Mouse (Mus musculus) olfactory bulb, adult 2 months (tissue): ENCODE data around the gene Zfp62. TPM values are rescaled to one million over a fixed set of nuclear protein-coding genes. Genes with fewer than 3 reads are reported as not detected.

Source experiments
- H3K27ac ChIP-seq: fragments of 200-500 bp; 2 replicates; pipeline ENCODE4 v1.5.1; 2012; ENCODE audit warnings: low read depth, low read length; ENCODE audit not compliant: insufficient read depth
- H3K4me1 ChIP-seq: fragments of 200-500 bp; 2 replicates; pipeline ENCODE4 v1.6.1; 2012; ENCODE audit warnings: low read length; ENCODE audit not compliant: control insufficient read depth, insufficient read depth
- H3K4me3 ChIP-seq: fragments of 200-500 bp; 2 replicates; pipeline ENCODE4 v1.5.1; 2012; ENCODE audit warnings: mild to moderate bottlenecking, low read depth, low read length, moderate library complexity; ENCODE audit not compliant: insufficient read depth
- CTCF ChIP-seq: fragments of 200-500 bp; IDR thresholded peaks from 2 replicates; pipeline ENCODE4 v1.5.1; 2012; ENCODE audit warnings: low read depth, mild to moderate bottlenecking, low read length, moderate library complexity; ENCODE audit not compliant: insufficient read depth
- POLR2A ChIP-seq: fragments of 200-500 bp; IDR thresholded peaks from 2 replicates; pipeline ENCODE4 v1.6.1; 2012; ENCODE audit warnings: mild to moderate bottlenecking, low read depth, low read length, moderate library complexity; ENCODE audit not compliant: insufficient read depth
- WGBS: fragments of 180-500 bp; shearing (Covaris S2); methylation state at CpG from one replicate; pipeline ENCODE4 v1.1.7; 2018; 5-methylcytosine and 5-hydroxymethylcytosine counted together
- polyA plus RNA-seq: library from polyadenylated mRNA; stranded (reverse); fragments of >200 nt; gene quantifications from 2 replicates; pipeline ENCODE4 v1.2.4, GENCODE M21; 2012; ENCODE audit warnings: low replicate concordance; ENCODE audit not compliant: missing spikeins, insufficient read depth, insufficient read length

The Zfp62 gene
- polyA plus RNA-seq, 1 experiment = not detected

DNA sequence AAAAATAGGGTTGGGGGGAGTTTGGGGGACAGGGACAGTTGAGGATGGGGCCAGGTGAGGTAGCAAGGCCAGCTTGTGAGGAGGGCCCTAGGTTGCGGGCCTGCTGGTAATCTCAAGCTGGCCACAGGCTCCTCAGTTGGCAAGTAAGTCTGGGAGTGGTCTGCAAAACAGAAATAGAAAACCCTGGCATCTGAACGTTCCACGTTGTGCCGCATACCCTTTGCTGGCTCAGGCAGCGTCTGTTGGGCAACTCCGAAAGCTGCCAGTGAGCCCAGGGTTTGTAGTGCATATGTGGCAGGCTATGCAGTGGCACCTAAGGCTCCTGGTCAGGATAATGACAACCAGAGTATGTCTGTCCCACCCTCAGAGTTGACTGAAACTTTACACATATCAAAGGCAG lies 60.1 kb downstream of the Zfp62 start:
- WGBS = 86% methylated on average over 6 of the region's 6 CpGs
- Histone ChIP-seq H3K4me3 (no peak overlapping the region), H3K27ac (no peak overlapping the region), H3K4me1 (no peaks in the 10 kb centered on the region)
- TF ChIP-seq POLR2A = no peak
- no peak for TF ChIP-seq CTCF

DNA sequence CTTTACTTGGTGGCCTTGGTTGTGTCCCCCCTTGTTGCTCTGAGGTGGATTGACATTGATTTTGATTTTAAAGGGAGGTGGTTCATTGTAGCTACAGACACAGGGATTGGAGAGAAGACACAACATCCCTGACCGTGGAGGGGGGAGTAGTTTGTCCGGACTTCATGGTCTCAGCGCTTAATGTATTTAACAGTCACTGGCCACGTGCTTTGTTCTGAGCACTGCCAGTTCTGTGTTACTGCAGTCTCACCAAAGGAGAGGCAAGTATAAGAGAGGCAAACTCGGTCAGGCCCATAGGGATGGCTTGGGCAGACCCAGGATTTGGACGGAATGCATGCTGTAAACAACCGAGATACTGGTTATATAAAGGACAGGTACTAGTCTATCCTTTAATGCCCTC lies 61.0 kb downstream of the Zfp62 start:
- WGBS = 90% methylated on average over 7 of the region's 7 CpGs
- TF ChIP-seq CTCF = no peak
- no peak for TF ChIP-seq POLR2A

DNA sequence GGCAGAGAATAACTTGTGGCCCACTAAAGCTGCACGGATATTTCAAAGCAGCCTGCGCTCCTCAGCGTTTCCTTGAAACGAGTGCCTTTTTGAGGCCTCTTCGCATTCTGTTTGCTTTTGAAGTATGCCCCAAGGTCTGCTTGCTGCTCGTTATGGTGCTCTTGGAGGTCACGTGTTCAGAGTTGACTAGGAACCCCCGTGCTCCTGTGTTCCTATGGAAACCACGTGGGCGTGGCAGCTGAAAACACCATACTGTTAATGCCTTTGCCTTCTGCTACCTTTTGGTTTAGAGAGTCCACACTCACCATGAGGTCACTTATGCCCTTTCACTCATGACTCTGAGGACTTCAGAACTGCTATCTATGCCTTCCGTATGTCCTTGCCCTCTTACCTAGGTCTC lies 61.5 kb downstream of the Zfp62 start:
- Histone ChIP-seq H3K27ac (no peak overlapping the region), H3K4me3 (no peak overlapping the region), H3K4me1 (no peaks in the 10 kb centered on the region)
- WGBS = 67% methylated on average over 11 of the region's 11 CpGs
- TF ChIP-seq CTCF (no peak), POLR2A (no peak)

More for the DNA sequence above, 61.0 kb downstream of the Zfp62 start:
- Histone ChIP-seq H3K4me3 (no peak overlapping the region), H3K4me1 (no peaks in the 10 kb centered on the region), H3K27ac (no peak overlapping the region)

DNA sequence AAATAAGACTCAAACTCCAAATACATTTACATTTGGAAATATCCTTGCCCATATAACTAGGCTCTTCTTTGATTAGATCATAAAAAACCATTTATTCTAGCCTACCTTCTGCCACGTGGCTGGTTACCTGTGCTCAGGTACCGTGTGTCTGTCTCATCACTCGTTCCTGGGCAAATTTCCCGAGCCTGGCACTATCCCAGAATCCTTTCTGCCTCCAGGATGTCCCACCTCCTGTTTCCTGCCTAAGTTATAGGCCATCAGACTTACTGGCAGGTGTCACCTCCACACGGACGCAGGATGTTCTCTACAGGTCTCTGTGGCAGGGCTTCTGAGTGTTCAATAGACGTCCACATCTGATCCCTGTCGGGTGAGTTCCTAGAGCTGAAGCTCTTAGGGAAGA lies 62.0 kb downstream of the Zfp62 start:
- no peak overlapping the region for H3K27ac ChIP-seq
- no peak overlapping the region for H3K4me3 ChIP-seq
- no peak for TF ChIP-seq CTCF
- no peak for TF ChIP-seq POLR2A
- WGBS = 76% methylated on average over 8 of the region's 8 CpGs
- H3K4me1 ChIP-seq = no peaks in the 10 kb centered on the region

DNA sequence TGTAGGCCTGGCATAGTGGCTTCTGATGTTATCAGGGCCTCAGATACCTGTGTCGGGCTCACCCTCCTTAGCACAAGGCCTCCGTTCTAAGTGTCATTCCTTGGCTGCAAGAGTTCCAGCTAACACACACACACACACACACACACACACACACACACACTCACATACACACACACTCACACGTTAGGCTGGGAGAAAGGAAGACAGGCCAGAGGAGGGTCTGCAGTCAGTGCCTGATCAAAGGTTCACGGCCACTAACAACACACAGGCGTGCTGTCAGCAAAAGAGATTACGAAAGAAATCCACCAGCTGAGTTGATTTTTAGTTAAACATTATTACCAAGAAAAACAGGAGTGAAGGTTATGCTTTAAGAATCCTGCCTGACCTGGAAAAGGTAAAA lies 63.6 kb downstream of the Zfp62 start:
- 90% methylated on average over 6 of the region's 6 CpGs for WGBS
- Histone ChIP-seq H3K4me1 (no peaks in the 10 kb centered on the region), H3K27ac (no peak overlapping the region), H3K4me3 (no peak overlapping the region)
- TF ChIP-seq POLR2A (no peak), CTCF (no peak)

DNA sequence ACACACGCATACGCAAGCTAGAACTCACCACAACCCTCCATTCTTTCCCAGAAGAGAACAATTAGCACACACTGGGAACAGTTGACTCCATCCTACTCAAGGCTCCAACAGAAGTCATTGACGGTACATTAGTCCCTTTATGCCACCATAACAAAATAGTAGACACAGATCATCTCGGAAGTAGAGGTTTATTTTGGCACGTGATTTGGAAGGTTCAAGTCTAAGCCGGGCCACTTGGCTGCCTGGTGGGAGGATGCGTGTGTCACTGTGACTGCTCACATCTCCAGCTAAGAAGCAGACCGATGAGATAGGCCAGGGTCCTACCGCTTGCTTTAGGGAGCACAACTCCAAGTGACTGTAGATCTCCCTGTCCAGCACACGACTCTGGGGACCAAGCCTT lies 64.2 kb downstream of the Zfp62 start:
- WGBS = 85% methylated on average over 10 of the region's 10 CpGs
- TF ChIP-seq POLR2A = no peak
- TF ChIP-seq CTCF = no peak
- Histone ChIP-seq H3K27ac (no peak overlapping the region), H3K4me3 (no peak overlapping the region), H3K4me1 (no peaks in the 10 kb centered on the region)

DNA sequence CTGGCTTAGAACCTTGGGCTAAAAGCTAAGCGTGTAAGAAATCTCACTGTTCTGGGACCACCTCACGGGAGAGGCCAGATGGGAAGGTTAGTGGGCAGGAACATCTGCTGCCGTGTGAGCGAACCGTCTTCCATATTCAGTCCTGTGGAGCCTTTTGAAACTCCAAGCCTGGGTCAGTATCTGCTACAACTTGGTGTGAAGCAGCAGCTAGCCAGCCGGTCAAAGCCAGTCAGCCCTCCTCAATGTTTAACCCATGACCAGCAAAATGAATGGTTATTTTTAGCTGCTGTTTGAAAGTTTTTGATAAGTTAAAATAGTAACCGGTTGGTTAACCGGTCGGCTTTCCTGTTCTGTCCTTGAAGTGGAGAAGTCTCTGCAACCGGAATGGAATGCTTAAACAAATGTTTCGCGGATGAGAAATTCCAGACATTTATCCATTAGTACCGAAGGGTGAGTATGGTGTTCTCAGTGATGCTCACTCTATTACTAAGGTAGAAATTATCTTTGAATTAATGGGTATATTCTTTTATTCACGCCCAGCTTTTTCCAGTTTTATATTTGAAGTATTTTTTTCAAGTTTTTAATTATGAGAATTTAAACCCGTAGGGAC lies 65.0 kb downstream of the Zfp62 start:
- no peak for TF ChIP-seq CTCF
- TF ChIP-seq POLR2A = no peak

More for the DNA sequence above, 65.0 kb downstream of the Zfp62 start:
- no peak overlapping the region for H3K4me3 ChIP-seq
- 86% methylated on average over 15 of the region's 15 CpGs for WGBS
- H3K4me1 ChIP-seq = no peaks in the 10 kb centered on the region
- H3K27ac ChIP-seq = no peak overlapping the region

Other genes starting within 250 kb of the Zfp62 start
- gene Olfr56, start 224.4 kb upstream of the Zfp62 start, polyA plus RNA-seq = not detected in 2 replicates
- not detected in 2 replicates for gene 9930111J21Rik1, start 223.9 kb upstream of the Zfp62 start, polyA plus RNA-seq
- gene Gm12185, start 211.1 kb upstream of the Zfp62 start, polyA plus RNA-seq = not detected in 2 replicates
- gene Tgtp1, start 209.1 kb upstream of the Zfp62 start, polyA plus RNA-seq = not detected in 2 replicates
- not detected in 2 replicates for gene 9930111J21Rik2, start 152.1 kb upstream of the Zfp62 start, polyA plus RNA-seq
- gene Tgtp2, start 139.1 kb upstream of the Zfp62 start, polyA plus RNA-seq = not detected in 2 replicates
- gene Ifi47, start 126.7 kb upstream of the Zfp62 start, polyA plus RNA-seq = not detected in 2 replicates
- gene Olfr1396, start 88.4 kb upstream of the Zfp62 start, polyA plus RNA-seq = not detected in 2 replicates
- gene Olfr1395, start 61.0 kb upstream of the Zfp62 start, polyA plus RNA-seq = not detected in 2 replicates
- not detected in 2 replicates for gene Olfr1394, start 48.9 kb upstream of the Zfp62 start, polyA plus RNA-seq
- gene Btnl9, start 16.1 kb upstream of the Zfp62 start, polyA plus RNA-seq = not detected in 2 replicates
- 578 TPM in 1 of 2 replicates, not detected in the other for gene Mgat1, start 40.9 kb downstream of the Zfp62 start, polyA plus RNA-seq
- gene Olfr1393, start 75.0 kb downstream of the Zfp62 start, polyA plus RNA-seq = not detected in 2 replicates
- gene Olfr1392, start 82.0 kb downstream of the Zfp62 start, polyA plus RNA-seq = not detected in 2 replicates
- not detected in 2 replicates for gene Olfr10, start 101.4 kb downstream of the Zfp62 start, polyA plus RNA-seq
- not detected in 2 replicates for gene Olfr1391, start 119.5 kb downstream of the Zfp62 start, polyA plus RNA-seq
- not detected in 2 replicates for gene Olfr1390, start 131.9 kb downstream of the Zfp62 start, polyA plus RNA-seq
- gene Olfr1389, start 219.8 kb downstream of the Zfp62 start, polyA plus RNA-seq = not detected in 2 replicates
- not detected in 2 replicates for gene Olfr1388, start 233.3 kb downstream of the Zfp62 start, polyA plus RNA-seq